Mouse (Mus musculus) erythroblast, embryonic 14.5 days (primary cell): Measurements from ENCODE around the gene Pgc. TPM values are rescaled to one million over a fixed set of nuclear protein-coding genes. Genes with fewer than 3 reads are reported as not detected.

Source experiments
- H3K27me3 ChIP-seq: 2 replicates; pipeline ENCODE4 v1.6.1; 2012; ENCODE audit warnings: inconsistent platforms; ENCODE audit not compliant: control insufficient read depth
- H3K36me3 ChIP-seq: 2 replicates; pipeline ENCODE4 v1.6.1; 2012; ENCODE audit warnings: mild to moderate bottlenecking, inconsistent platforms; ENCODE audit not compliant: control insufficient read depth
- H3K4me1 ChIP-seq: 2 replicates; pipeline ENCODE4 v1.6.1; 2012; ENCODE audit warnings: inconsistent platforms; ENCODE audit not compliant: control insufficient read depth
- H3K4me3 ChIP-seq: replicated peaks from 2 replicates; pipeline ENCODE3; 2012; ENCODE audit warnings: moderate library complexity, mild to moderate bottlenecking, inconsistent platforms
- H3K9me3 ChIP-seq: 2 replicates; pipeline ENCODE4 v1.6.1; 2012; ENCODE audit warnings: low read length, inconsistent platforms, mixed read lengths; ENCODE audit not compliant: control insufficient read depth
- GATA1 ChIP-seq: IDR thresholded peaks from 2 replicates; pipeline ENCODE4 v1.6.1; 2012; ENCODE audit warnings: low read length, inconsistent platforms, mixed read lengths
- TAL1 ChIP-seq: IDR thresholded peaks from 3 replicates; pipeline ENCODE4 v1.6.1; 2012; ENCODE audit warnings: low read length, inconsistent platforms, mixed read lengths
- polyA plus RNA-seq: library from polyadenylated mRNA; stranded (reverse); fragments of >175 nt; gene quantifications from 2 replicates; pipeline ENCODE4 v1.2.3, GENCODE M21; 2012

The Pgc gene
- polyA plus RNA-seq, 1 experiment, result not detected

- Histone ChIP-seq H3K36me3 (no peaks in the 10 kb centered on the region; the same call in none of the 2 replicates), H3K9me3 (no peaks in the 10 kb centered on the region; the same call in 1 of the 2 replicates), H3K27me3 (no peaks in the 10 kb centered on the region), H3K4me1 (peaks cover 37% of the 10 kb centered on the region), H3K4me3 (no peak overlapping the region)
- TF ChIP-seq GATA1, result no peak
- TF ChIP-seq TAL1, result no peak
Measured at GRCm38 (mm10) chr17:47756366-47756765, 29.7 kb downstream of the Pgc start.

- Histone ChIP-seq H3K4me1 (peaks cover 37% of the 10 kb centered on the region), H3K9me3 (no peaks in the 10 kb centered on the region), H3K4me3 (no peak overlapping the region), H3K27me3 (no peaks in the 10 kb centered on the region), H3K36me3 (no peaks in the 10 kb centered on the region)
- TF ChIP-seq TAL1, result no peak
- TF ChIP-seq GATA1, result no peak
Measured at GRCm38 (mm10) chr17:47757056-47757610, 30.5 kb downstream of the Pgc start.

GRCm38 (mm10) chr17:47759702-47760410 lies 33.2 kb downstream of the Pgc start:
- Histone ChIP-seq H3K4me3 (no peak overlapping the region), H3K4me1 (peaks cover 14% of the 10 kb centered on the region), H3K36me3 (no peaks in the 10 kb centered on the region), H3K27me3 (no peaks in the 10 kb centered on the region), H3K9me3 (no peaks in the 10 kb centered on the region)
- TF ChIP-seq TAL1 (no peak), GATA1 (no peak)

GRCm38 (mm10) chr17:47762028-47762427 lies 35.4 kb downstream of the Pgc start:
- H3K27me3 ChIP-seq, result no peaks in the 10 kb centered on the region
- TF ChIP-seq GATA1 (no peak), TAL1 (no peak)
- H3K4me1 ChIP-seq, result peaks cover 13% of the 10 kb centered on the region
- no peak overlapping the region for H3K4me3 ChIP-seq
- no peaks in the 10 kb centered on the region for H3K36me3 ChIP-seq
- no peaks in the 10 kb centered on the region for H3K9me3 ChIP-seq

GRCm38 (mm10) chr17:47762518-47763340 lies 36.1 kb downstream of the Pgc start:
- peaks cover 18% of the 10 kb centered on the region for H3K4me1 ChIP-seq
- no peaks in the 10 kb centered on the region for H3K9me3 ChIP-seq
- no peaks in the 10 kb centered on the region for H3K36me3 ChIP-seq
- no peak overlapping the region for H3K4me3 ChIP-seq
- H3K27me3 ChIP-seq, result no peaks in the 10 kb centered on the region
- TF ChIP-seq TAL1 (no peak), GATA1 (no peak)

GRCm38 (mm10) chr17:47765986-47766385 lies 39.3 kb downstream of the Pgc start:
- Histone ChIP-seq H3K4me3 (no peak overlapping the region), H3K9me3 (no peaks in the 10 kb centered on the region), H3K36me3 (no peaks in the 10 kb centered on the region), H3K27me3 (peaks cover 3% of the 10 kb centered on the region; the same call in 1 of the 2 replicates), H3K4me1 (peaks cover 33% of the 10 kb centered on the region)
- no peak for TF ChIP-seq TAL1
- no peak for TF ChIP-seq GATA1

GRCm38 (mm10) chr17:47766407-47767043 lies 39.9 kb downstream of the Pgc start:
- peaks cover 3% of the 10 kb centered on the region; the same call in 1 of the 2 replicates for H3K27me3 ChIP-seq
- TF ChIP-seq GATA1 (no peak), TAL1 (no peak)
- H3K4me1 ChIP-seq, result peaks cover 33% of the 10 kb centered on the region
- no peaks in the 10 kb centered on the region for H3K36me3 ChIP-seq
- H3K9me3 ChIP-seq, result no peaks in the 10 kb centered on the region
- no peak overlapping the region for H3K4me3 ChIP-seq

- Histone ChIP-seq H3K4me3 (no peak overlapping the region), H3K4me1 (peaks cover 33% of the 10 kb centered on the region), H3K27me3 (peaks cover 3% of the 10 kb centered on the region; the same call in 1 of the 2 replicates), H3K9me3 (no peaks in the 10 kb centered on the region), H3K36me3 (no peaks in the 10 kb centered on the region)
- no peak for TF ChIP-seq GATA1
- no peak for TF ChIP-seq TAL1
Measured at GRCm38 (mm10) chr17:47767081-47767455, 40.4 kb downstream of the Pgc start.
